Mouse (Mus musculus) adrenal gland, postnatal 25 days (tissue): ENCODE data around the gene Btbd11. TPM values are rescaled to one million over a fixed set of nuclear protein-coding genes. Genes with fewer than 3 reads are reported as not detected.

Source experiments
- DNase-seq: peaks from one replicate; pipeline ENCODE4 v3.0.0; 2021; ENCODE audit warnings: mixed read lengths
- total RNA-seq: library from RNA; stranded (reverse); gene quantifications from 2 replicates; pipeline ENCODE4 v1.2.3, GENCODE M21; 2021

The Btbd11 gene
- total RNA-seq, 1 experiment from 2014 or later: 8.2 TPM

- no peak for DNase-seq
Observed at GRCm38 (mm10) chr10:85420851-85421628, 34.4 kb downstream of the Btbd11 start.

- no peak for DNase-seq
Observed at GRCm38 (mm10) chr10:85421629-85422012, 35.0 kb downstream of the Btbd11 start.

GRCm38 (mm10) chr10:85425756-85426155 is 39.1 kb downstream of the Btbd11 start:
- DNase-seq: no peak

GRCm38 (mm10) chr10:85437217-85437616 is 50.6 kb downstream of the Btbd11 start:
- no peak for DNase-seq

GRCm38 (mm10) chr10:85443371-85443770 is 56.8 kb downstream of the Btbd11 start:
- DNase-seq: no peak

GRCm38 (mm10) chr10:85445891-85446290 is 59.3 kb downstream of the Btbd11 start:
- peak; percentile 11 for DNase-seq

GRCm38 (mm10) chr10:85446700-85447099 is 60.1 kb downstream of the Btbd11 start:
- no peak for DNase-seq

DNA sequence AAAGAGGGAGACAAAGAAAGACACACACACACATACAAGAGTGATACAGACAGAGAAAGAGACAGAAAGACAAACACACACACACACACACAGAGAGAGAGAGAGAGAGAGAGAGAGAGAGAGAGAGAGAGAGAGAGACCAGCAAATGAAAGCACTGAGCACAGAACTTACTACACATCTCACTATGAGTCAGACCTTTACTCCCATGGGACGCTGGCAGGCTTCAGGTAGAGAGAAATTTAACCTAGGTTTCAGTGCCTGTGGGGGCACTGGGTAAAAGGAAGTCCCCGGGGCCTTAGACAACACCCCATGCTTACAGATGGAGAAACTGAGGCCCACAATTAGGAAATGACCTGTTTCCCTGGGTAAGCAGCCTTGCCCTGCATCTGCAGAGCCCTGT is 61.3 kb downstream of the Btbd11 start:
- DNase-seq: no peak

- no peak for DNase-seq
Observed at GRCm38 (mm10) chr10:85451629-85452368, 65.2 kb downstream of the Btbd11 start.

GRCm38 (mm10) chr10:85453221-85453775 is 66.7 kb downstream of the Btbd11 start:
- no peak for DNase-seq

- DNase-seq: peak; percentile 37
Observed at GRCm38 (mm10) chr10:85455985-85456384, 69.4 kb downstream of the Btbd11 start.

DNA sequence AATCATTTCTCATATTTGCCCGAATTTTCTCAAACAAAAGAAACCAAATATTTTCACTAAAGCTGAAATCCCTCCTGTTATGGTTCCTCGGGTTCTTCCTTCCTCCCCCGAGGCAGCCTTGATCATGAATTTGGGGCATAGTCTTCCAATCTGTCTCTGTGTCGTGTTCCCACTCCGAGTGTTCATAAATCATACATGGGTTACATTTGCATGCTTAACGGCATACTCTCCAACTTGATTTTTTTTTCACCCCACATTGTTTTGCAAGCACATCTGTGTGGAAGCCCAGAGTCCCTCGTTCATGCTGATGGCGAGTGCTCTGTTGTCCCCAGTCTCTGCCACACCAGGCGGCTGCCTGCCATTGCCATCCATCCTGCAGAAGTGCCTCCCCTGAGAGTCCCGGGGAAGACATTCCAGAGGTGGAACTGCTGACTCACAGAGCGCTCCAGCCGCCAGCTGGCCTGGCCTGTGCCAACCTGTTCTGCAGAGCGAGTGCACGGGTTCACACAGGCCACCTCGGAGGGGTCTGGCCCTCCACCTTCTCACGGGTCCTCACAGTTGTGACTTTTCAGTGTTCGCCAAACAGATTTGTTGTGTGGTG is 72.2 kb downstream of the Btbd11 start:
- peak; percentile 61 for DNase-seq

- no peak for DNase-seq
Observed at GRCm38 (mm10) chr10:85460736-85461135, 74.1 kb downstream of the Btbd11 start.

GRCm38 (mm10) chr10:85464152-85464551 is 77.5 kb downstream of the Btbd11 start:
- peak; percentile 10 for DNase-seq

DNA sequence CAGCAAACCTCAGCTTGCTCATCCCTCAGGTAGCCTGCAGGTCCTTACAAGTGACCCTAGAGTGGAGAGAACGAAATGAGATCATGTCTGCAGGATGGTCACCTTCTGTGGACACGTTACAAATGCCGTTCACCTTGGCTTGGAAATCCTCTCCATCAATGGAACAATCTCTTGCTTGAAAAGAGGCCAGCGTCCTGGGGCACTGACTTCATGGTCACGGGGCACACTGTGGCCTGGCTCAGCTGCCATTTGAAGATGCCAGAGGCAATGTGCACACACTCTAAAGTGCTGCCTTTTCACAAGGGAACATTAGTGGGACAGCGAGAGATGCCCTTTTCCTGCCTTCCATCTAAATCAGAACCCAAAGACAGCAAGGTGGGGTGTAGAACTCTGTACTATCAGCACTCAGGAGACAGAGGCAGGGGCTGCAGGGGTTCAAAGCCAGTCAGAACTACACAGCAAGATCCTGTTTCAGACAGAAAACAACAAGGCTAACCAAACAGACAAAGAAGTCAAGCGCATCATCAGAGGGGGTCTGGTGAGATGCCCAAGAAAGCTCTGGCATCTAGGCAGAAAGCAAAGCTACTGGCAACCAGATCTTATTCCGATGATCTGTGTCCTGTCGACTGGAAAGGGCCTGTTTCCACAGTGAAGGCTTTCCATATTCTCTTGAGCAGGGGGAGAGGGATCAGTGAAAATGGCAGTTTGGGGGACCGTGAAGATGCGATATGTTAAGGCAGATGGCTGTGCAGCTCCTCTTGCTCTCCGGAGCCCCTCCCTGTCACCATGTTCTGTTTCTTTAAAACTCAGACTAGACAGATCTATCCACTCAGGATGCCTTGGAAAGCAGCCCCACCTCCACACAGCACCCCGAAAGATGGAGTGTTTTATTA is 79.1 kb downstream of the Btbd11 start:
- DNase-seq: no peak

DNA sequence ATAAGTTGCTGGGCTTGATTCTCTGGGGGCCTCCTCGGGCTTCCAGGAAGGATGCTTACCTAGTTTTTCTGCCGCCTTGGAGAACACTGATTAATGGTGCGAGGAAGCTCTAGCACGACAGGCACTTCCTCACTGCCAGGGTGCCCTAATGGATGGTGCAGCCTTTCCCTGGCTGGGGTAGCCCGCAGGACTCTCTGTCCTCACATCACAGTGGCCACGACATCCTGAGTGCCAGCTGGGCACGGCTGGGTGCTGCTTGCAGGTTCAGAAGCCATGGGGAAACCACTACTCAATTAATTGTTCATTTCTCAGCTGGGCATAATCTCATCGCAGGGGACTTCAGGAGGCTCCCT is 79.8 kb downstream of the Btbd11 start:
- no peak for DNase-seq

DNA sequence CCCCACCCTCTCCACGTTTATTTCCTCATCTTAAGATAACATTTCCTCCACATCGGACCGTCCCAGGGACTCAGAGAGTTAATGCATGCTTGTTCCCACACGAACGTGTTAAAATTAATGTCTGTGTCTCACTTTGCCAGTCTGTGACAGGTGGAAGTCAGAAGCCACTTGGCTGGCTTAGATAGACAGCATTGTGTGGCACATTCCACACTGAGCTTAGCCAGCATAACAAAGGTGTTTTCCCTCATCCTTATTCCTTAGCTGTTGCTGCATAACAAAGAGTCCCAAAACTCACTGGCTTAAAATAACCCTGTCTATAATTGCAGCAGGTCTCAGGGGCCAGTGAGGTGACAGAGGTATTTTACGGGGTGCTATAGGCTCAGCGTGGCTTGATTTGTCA is 80.8 kb downstream of the Btbd11 start:
- DNase-seq: no peak

- no peak for DNase-seq
Observed at GRCm38 (mm10) chr10:85468527-85468926, 81.9 kb downstream of the Btbd11 start.

- DNase-seq: no peak
Observed at GRCm38 (mm10) chr10:85469341-85469740, 82.7 kb downstream of the Btbd11 start.

DNA sequence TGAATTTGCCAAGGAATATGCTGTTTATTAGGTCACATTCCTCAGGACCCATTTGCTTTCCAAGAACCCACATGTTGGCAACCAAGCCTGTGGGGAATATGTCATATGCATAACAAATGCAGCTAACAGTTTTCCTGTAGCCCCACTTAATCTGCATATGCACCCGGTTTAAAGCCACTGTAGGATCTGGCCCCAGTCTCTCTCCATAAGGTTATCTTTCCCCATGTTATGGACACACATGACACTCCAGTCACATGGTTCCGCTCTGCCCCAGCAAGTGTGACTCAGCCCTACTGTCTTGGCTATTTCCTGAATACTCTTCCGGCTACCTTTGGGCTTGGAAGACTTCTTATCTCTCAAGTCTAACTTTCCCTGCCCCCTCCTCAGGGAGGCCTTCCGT is 86.7 kb downstream of the Btbd11 start:
- DNase-seq: no peak

DNA sequence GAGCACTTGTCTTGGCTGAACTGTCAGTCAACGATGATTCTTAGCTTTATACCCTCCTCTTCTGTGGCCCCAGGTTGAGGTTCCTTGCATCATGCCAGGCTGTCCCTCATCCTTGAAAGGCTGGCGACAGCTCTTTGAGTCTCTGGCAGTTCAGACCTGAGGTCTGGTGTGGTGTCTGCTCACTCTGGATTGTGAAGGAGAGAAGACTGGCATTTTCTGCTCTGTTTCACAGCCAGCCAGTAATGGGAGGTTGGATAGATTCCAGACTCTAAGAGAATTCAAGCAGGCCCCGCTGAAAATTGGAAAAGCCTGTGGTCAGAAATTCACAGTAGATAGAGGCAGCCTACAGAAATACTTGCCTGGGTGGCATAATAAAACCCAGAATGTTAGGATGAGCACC is 87.3 kb downstream of the Btbd11 start:
- no peak for DNase-seq
